Mouse (Mus musculus): ENCODE data around the gene Slfn3.
"Not testable (repeated sequence)": the region's sequence is repeated elsewhere in the genome, so short reads cannot be mapped to it uniquely, and the experiment has no call there.

Slfn3 gene

DNA sequence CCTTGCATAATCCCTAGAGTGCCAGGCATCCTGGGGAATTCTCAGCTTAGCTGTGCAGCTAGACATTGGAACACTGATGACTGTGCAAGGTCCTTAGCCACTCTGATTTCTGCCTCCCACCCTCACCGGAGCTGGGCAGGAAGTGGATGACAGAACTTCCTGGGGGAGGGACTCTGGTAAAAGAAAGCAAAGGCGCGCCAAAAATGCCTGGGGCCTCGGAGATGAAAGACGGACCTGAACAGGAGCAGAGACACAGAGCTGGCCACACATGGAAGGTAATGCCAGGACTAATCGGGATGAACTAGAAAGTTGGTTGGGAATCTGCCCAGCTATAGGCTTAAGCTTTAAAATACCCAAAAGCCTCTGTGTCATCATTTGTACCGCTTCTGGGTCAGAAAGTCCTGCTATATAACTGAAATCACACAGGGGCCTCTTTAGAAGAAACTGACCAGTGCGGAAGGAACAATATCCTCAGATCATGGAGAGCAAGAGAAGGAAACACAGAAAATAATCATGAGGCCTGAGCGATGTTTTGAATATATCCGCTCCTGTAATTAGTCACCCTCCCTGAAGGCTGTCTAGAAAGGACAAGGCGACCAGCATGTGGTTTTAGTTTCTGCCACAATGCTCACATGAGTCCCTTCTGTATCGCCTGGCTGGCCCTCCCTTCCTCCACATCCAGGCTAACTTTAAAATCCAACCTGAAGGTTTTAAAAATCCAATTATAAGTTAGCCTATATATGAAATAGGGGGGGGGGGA, at the start of gene Slfn3:
TSS of gene Slfn3 (plus strand) at position 197 of the 760 bp plus-strand sequence.
- no peak for DNase-seq (ENCODE audit: low read depth, low spot score)

DNA sequence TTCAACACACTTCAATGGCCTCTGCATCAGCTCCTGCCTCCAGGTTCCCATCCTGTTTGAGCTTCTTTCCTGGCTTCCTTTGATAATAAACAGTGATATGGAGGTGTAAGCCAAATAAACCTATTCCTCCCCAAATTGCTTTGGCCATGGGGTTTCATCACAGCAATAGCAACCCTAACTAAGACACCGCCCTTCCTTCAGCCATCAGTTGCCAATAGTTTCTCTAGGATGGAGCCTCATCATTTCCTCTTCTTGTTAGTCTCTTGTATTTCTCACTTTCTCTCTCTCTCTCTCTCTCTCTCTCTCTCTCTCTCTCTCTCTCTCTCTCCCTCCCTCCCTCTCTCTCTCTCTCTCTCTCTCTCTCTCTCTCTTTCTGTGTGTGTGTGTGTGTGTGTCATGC, 42.2 kb upstream of the Slfn3 start:
- DNase-seq (ENCODE audit: low read depth, low spot score): not testable (repeated sequence)

DNA sequence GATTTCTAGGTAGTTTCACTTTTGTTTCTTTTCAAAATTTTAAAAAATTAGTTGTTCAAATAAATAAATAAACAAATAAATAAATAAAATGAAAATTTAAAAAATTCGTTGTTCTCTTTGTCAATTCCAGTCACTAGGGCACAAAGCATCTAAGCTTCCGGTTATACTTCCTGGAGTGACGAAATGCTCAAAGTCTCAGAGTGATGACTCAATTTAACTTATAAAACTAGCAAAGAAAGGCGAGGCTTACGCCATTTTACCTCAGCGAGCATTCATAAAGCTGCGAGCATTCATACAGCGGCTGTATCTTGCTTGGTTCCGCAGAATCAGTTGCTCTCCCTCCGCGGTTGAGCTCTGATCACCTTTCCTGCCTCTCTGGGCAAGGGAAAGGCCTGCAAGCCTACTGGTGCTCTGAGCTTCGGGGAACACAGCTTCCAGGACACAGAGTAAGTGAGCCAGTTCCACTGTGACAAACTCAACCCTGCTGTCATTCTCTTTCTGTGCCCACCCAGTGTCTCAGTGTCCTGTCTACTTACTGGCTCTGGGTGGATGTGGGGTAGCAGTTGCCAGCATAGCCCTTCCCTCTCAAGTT, 16.1 kb upstream of the Slfn3 start, which contains the start of gene Slfn4:
TSS of gene Slfn4 (plus strand) at position 239 of the 592 bp plus-strand sequence.
- DNase-seq (ENCODE audit: low read depth, low spot score): no peak

DNA sequence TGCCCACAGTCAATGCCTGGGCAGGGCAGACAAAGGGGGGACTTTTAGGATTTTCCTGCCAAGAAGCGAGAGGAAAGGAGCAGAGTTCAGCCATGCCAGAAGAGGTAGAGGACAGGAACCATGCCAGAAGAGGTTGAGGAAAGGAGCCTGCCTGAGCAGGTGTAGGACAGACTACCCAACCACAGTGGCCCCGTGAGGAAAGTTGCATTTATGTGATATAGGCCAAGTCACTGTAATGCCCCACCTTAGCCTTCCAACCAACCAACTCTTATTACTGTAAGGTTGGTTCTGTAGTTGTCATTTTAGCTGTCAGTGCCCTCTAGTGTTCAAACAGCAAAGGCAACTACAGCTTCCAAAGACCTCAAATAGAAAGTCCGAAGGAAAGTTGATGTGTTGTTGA, 871 bp downstream of the Slfn3 start:
- peak; percentile 19 for DNase-seq (ENCODE audit: low read depth, low spot score)

DNA sequence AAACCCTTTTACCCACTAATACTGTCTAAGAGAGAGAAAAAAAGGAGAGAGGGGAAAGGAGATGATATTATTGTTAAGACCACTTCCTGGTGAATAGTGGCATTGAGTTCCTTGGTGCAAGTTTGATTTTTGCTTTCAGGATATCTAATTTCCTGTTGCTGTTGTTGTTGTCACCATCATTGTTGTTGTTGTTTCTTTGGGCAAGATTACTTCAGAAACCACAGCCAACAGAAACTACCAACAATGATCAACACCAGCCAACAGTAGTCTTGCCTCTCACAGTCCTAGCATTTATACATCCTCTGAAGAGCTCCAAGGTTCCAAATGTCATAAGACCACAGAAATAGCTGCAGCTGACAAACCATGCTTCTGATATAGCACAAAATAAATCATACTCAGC, 13.9 kb downstream of the Slfn3 start:
- DNase-seq (ENCODE audit: low read depth, low spot score): no peak

DNA sequence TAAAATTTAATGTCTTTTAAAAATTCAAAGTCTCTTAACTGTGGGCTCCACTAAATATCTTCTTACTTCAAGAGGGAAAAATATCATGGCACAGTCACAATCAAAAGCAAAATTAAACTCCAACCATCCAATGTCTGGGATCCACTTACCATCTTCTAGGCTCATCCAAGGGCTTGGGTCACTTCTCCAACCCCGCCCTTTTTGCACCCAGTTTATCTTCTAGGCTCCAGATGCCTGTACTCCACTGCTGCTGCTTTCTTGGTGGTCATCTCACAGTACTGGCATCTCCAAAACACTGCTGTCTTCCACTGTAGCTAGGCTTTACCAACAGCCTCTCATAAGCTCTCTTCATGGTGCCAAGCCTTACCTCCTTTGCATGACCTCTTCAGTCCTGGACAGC, 25.0 kb downstream of the Slfn3 start:
- DNase-seq (ENCODE audit: low read depth, low spot score): no peak

DNA sequence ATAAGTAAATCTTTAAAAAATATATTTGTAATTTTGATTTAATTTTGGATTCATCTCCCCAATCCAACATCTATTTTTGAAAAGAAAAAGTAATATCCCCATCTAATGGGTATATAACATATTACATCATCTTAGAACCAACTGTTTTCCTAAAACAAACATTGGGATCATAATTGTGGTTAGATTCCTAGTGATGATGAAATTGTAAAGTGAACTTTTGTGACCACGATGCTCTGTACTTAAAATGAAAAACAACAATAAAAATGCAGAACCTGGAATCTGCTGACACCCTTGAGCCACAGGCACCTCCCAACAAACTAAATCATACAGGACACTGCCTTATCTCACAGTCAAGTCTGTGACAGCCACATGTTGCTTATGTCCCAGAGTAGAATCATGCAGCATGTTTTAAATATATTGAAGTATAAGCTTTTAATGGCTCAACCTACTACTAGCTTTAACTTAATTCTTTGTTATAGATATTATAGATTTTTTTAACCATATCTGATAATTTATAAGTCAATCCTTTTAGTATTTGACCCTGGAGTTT, 30.3 kb downstream of the Slfn3 start:
- DNase-seq (ENCODE audit: low read depth, low spot score): no peak

DNA sequence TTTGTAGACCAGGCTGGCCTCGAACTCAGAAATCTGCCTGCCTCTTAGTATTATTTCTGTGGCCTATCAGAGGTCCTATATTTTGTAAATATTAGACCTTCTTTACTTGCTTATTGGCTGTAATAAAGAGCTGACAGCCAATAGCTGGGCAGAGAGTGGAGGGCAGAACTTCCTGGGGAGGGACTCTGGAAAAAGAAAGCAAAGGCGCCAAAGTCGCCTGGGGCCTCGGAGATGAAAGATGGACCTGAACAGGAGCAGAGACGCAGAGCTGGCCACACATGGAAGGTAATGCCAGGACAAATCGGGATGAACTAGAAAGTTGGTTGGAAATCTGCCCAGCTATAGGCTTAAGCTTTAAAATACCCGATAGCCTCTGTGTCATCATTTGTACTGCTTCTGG, 32.2 kb downstream of the Slfn3 start:
- no peak for DNase-seq (ENCODE audit: low read depth, low spot score)

DNA sequence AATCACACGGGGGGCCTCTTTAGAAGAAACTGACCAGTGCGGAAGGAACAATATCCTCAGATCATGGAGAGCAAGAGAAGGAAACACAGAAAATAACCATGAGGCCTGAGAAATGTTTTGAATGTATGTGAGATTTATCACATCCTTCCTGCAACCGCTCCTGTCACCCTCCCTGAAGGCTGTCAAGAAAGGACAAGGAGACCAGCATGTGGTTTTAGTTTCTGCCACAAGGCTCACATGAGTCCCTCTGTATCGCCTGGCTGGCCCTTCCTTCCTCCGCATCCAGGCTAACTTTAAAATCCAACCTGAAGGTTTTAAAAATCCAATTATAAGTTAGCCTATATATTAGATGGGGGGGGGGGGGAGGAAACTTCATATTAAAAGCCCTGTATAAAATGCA, 32.7 kb downstream of the Slfn3 start:
- not testable (repeated sequence) for DNase-seq (ENCODE audit: low read depth, low spot score)

DNA sequence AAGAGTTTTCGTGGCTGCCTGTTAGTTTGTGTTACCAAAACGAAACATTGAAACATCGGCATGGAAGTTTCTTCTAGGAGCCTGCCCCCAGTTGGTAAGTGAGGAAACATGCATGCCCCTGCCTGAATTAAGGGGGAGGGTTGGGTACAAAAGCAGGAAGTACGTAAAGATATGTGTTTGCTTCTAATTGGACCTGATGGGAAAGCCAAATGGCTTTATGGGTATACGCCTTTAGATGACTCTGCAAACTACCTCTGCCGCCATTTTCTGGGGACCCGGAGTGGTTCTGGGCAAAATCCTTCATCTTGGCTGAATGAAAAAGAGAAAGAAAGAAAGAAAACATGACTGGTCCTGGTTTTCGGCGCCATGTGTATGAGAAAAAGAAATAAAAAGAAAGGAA, 33.1 kb downstream of the Slfn3 start:
- DNase-seq (ENCODE audit: low read depth, low spot score): no peak

DNA sequence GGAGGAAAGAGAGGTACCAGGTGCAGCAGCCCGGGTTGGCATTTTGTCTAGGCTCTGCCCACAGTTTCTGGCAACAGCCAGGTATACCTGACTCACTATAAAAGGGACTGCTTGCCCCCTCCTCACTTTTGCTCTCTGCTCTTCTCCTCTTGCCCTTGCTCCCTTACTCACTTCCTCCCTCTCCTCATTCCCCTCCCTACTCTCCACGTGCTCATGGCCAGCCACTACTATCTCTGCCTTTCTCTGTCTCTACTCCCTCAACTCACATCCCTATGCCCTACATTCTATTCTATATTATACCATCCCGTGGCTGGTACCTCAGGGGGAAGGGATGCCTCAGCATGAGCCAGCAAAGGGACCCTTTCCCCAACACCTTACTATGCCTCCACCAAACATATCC, 33.6 kb downstream of the Slfn3 start:
- no peak for DNase-seq (ENCODE audit: low read depth, low spot score)

DNA sequence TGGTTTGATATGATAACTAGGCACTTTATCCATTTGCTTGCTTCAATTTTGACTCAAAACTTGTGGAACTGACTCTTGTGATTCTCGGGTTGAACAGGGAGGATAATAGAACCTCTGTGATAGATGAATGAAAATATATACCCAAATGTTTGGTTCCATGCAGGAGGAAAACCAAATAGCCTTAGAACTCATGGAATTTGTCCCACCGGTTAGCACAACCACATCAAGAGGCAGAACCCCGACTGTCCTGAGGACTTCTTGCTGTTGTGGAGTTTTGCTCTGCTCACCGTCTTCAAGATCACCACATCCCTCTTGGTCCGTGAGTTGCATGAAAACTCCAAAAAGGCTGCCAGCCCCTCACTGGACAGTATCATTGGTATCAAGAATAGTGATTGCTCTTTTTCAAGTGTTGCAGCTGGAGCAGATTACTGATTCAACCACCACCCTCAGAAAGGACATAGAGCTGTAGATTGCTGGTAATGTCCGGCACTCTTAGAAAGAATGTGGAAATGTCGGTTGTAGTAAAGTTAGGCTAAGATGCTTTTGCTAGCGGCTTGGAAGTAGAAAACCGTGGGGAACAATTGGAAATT, 34.3 kb downstream of the Slfn3 start:
- DNase-seq (ENCODE audit: low read depth, low spot score): no peak

DNA sequence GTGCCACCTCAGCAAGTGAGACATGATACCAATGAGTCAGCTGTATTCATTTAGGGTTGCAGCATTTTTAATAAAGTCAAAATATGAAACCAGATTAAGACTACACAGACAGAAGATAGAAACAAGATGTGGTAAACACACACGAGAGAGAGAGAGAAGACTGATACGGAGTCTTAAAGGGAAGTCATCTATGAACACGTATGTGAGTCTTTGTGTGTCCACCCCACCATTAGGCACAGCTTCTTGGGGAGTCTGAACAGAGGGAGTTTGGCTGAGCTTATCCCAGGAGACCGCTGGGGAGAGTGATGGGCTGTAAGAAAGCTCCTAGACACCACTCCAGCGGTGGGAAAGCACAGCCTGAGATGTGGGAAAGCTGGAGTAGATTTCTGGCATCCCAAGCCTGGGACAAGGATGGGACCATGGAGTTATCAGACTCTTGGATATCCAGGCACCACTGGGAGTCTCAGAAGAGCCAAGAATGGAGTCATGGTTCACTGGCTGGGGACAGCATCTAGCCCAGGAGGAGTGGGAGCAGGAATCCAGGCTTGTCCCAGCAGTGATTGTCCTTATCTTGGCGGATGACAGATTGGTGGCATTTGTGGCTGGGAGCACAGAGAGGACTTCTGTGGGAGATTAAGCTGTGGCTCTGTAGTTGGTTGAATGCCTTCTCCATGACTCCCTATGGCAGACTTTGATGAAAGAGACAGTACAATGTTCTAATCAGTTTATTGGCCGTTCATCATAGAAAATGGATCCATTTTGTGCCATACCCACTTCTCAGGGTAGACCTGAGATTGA, 37.0 kb downstream of the Slfn3 start:
- DNase-seq (ENCODE audit: low read depth, low spot score): no peak

DNA sequence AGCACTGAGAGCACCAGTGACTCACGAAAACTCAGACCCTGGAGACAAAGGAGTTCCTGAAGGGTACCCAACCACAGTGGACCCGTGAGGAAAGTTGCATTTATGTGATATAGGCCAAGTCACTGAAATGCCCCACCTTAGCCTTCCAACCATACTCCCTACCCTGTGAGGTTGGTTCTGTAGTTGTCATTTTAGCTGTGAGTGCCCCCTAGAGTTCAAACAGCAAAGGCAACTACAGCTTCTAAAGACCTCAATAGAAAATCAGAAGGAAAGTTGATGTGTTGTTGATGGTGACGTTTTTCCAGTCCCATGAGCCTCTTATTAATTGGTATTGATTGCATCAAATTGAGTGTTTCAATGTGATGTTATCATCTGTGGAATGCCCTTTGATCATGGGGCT, 39.8 kb downstream of the Slfn3 start:
- DNase-seq (ENCODE audit: low read depth, low spot score): no peak

DNA sequence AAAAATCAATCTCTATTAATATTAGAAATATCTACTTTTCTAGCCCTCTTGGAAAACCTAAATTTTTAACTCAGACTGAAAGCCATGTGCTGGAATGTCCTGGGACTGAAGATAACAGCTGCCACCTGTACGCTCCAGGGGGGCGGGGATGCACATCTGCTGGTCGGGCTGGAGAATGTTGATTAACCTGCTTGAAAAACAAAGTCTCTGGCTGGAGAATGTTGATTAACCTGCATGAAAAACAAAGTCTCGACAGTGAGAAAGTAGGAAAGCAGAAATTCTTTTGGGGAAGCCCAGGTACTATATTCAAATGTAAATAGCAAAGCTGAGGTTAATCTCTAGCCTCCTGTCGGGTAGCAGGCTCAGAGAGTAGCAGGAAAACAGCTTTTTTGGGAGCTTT, 42.5 kb downstream of the Slfn3 start:
- DNase-seq (ENCODE audit: low read depth, low spot score): not testable (repeated sequence)

DNA sequence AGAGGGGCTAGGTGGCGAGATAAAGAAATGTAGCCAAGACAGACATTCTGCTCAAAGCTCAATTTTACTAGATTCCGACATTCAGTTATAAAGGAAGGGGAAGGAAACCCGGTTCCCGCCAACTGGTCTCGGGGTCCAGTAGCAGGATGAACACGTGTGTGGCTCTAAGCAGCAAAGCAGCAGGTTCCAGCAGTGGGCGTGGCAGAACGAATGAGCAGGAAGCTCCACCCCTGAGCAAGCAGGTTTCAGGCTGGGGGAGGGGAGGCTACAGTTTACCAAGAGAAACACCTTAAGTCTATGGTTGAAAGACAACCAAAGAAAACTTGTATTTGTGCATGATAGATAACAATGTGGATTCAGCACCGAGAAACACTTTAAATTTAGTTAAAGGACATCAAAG, 46.3 kb downstream of the Slfn3 start:
- not testable (repeated sequence) for DNase-seq (ENCODE audit: low read depth, low spot score)

DNA sequence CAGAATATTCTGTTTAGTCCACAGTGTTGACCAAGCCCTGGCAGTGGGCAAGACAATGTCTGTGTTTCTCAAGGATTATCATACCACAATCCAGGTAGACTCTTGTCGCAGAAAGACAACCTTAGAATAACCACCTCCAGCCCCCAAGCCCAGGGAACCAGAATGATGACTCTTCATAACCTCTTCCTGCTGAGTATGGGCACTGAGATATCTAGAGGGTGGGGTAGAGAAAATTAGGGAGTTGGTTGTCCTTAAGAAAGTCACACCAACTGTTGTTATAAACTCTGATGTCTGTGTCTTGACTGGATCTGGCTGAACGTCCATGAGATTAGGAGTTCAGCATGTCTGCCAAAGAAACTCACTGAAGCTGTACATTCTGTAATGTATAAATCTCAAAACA, 47.3 kb downstream of the Slfn3 start:
- no peak for DNase-seq (ENCODE audit: low read depth, low spot score)

DNA sequence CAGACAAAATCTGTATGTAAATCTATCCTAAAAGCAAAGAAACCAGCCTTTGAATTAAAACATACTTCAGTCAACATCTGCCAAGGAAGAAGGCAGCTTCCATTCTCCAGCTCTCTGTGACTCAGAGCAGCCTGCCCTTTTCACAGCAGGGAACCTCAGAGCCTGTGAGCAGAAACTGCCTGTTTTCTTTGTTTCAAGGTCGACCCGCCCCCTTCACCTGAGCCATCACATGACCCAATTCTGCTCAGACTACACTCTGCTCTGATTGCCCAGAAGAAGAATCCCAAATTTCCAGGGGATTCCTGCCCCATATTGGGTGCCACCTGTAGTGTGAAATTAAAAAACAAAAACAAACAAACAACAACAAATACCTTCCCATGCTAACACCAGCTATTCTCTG, 48.7 kb downstream of the Slfn3 start:
- DNase-seq (ENCODE audit: low read depth, low spot score): no peak

DNA sequence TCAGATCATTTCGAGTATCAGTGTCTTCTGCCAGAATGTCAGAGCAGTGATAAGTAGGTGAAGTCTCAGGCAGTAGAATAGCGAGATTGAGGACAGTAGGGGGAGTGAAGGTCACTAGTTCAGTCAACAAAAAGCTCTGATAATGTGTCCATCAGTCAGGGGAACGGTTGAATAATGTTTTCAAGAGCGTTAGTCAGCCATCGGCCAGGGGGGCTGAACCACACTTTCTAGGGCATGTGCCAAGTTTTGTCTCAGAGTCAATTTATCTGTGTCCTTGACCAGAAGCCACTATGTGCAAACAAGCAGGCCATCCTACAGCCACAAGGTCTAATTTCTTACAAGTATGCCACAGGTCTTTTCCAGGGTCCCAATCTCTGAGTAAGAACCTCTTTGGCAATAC, 66.1 kb downstream of the Slfn3 start:
- not testable (repeated sequence) for DNase-seq (ENCODE audit: low read depth, low spot score)

DNA sequence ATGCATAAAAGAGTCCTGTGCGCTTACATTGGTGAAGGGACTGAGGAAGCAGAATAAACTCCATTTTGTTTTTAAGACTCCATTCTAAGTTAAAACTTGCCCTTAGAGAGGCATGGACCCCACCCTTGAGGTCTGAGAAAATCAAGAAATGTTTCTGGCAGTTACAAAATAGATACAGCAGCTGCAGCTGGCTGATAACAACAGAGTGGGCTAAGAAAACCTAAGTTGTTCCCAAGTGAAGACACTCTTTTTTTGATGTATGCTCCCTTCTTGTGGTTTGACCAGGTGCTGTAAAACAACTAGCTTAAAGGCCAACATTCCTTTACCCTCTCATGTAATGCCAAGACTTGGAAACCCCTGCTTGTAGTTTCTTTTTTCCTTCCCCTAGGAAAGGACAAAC, 71.5 kb downstream of the Slfn3 start:
- DNase-seq (ENCODE audit: low read depth, low spot score): no peak

DNA sequence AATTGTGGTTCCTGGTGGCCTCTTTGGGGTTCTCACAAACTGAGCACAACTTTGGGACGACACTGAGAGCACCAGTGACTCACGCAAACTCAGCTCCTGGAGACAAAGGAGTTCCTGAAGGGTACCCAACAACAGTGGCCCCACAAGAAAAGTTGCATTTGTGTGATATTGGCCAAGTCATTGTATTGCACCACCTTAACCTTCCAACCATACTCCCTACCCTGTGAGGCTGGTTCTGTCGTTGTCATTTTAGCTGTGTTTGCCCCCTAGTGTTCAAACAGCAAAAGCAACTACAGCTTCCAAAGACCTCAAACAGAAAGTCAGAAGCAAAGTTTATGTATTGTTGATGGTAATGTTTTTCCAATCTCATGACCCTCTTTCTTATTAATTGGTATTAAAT, 72.0 kb downstream of the Slfn3 start:
- no peak for DNase-seq (ENCODE audit: low read depth, low spot score)
